Mouse (Mus musculus): ENCODE results near the gene Lsm10. TPM values are rescaled to one million over a fixed set of nuclear protein-coding genes. Genes with fewer than 3 reads are reported as not detected.

The Lsm10 gene
- polyA plus RNA-seq, 1 experiment from 2014 or later, result 46.6 TPM

DNA sequence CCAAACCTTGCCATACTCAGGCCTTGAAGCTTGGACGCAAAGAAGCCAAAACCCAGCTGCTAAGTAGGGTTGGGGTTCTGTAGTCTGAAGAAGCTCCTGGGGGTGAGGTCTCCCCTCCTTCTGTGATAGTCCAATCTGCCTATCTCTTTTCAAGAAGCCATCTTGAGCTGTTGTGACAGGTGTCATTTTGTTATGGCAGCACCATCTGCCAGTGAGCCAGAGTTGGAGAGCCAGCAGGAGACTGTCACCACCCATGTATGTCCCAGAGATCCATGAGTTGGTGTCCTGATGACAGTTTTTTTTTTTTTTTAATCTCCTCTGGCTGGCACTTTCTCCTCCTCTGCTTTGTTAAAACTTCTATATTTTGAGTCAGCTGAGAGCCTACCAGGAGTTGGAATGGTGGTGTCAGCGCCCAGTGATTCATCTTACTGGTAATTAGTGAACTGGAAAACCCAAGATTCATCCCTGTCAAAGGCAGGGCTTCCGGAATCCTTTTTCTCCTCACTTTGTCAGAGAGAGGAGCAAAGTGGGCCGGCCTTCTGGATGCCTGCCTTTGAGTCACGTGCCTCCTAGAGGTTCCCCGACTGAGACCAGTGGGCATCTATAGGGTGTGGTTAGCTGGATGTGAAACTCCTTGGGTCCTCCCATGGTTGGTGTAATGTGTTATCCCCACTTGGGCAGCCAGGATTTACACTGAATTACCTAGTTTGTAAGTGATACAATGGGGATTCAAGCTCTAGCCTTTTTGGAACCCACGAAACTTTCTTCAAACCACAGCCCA is 5.8 kb downstream of the Lsm10 start:
- Histone ChIP-seq H3K9ac (peak overlapping the region; percentile 59; the same call in 1 of the 2 replicates), H3K27me3 (no peaks in the 10 kb centered on the region), H3K9me3 (no peaks in the 10 kb centered on the region), H3K27ac (peak overlapping the region; percentile 82), H3K4me1 (peaks cover 43% of the 10 kb centered on the region), H3K4me2 (peak overlapping the region; percentile 91), H3K36me3 (replicated peaks) (peaks cover 3% of the 10 kb centered on the region; the same call in 1 of the 2 replicates), H3K4me3 (replicated peaks) (no peak overlapping the region)
- 45% methylated on average over 7 of the region's 7 CpGs for WGBS
- 0 out of 2 replicates have a peak, but pooled peaks have one; percentile 14 for ATAC-seq (ENCODE audit: low FRiP score)

DNA sequence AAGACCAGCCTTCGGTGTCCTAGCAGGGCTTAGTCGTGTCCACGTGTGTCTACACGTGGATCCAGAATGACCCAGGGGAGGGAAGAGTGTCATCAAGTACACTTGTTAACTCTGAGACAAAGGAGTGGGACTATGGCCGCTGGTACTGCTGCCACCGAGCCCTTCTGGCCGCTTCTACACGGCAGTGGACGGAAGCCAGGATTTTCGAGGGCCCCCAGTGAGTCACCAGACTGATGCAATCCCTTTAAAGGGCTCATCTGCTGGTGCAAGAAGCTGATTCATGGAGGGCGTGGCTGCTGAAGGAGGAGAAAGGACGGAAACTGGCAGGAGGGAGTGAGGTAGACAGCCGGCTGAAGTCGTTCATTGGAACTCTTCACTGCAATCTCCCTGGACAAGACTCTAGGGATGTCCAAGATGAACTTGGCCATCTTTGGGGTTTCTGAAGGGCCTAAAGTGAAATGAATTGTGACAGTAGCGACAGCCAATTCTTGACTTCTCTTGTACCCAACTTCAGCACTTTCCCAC is 6.7 kb downstream of the Lsm10 start:
- H3K9ac ChIP-seq, result peak overlapping the region; percentile 59
- H3K4me3 ChIP-seq (replicated peaks), result peak overlapping the region; percentile 77
- peak; percentile 45; the same call in 1 of the 2 replicates for ATAC-seq (ENCODE audit: low FRiP score)
- peaks cover 46% of the 10 kb centered on the region for H3K4me1 ChIP-seq
- H3K27ac ChIP-seq, result peak overlapping the region; percentile 82
- H3K9me3 ChIP-seq, result no peaks in the 10 kb centered on the region
- H3K36me3 ChIP-seq (replicated peaks), result peaks cover 3% of the 10 kb centered on the region; the same call in 1 of the 2 replicates
- WGBS, result under 1% methylated on average over 15 of the region's 15 CpGs
- H3K4me2 ChIP-seq, result peak overlapping the region; percentile 91
- H3K27me3 ChIP-seq, result no peaks in the 10 kb centered on the region

DNA sequence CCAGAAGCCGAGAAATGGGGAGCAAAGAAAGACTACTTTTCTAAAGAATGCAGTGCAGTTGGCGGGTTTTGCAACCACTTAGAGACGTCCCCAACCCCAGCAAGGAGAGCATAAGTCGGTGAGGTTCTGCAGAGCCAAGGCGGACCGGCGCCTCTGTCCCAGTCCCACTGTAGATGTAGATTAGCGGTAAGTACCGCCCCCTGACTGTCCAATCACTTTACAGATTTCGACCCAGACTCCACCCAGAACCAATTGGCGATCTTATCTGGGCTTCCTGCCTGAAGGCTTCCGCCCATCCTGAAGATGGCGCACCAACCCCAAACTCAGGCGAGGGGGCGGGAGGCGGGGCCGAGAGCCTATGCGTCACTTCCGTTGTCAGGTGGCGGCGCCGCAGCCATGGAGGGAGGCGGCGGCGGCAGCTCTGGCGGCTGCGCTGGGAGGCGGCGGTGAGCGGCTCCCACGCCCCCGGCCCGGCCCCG is 7.2 kb downstream of the Lsm10 start, which contains the start of gene Stk40:
Gene Stk40, plus strand, starts transcription at position 368 of the 479 bp plus-strand sequence.
- H3K4me2 ChIP-seq, result peak within 1 kb of the TSS; percentile 91
- no peaks in the 10 kb centered on the region for H3K27me3 ChIP-seq
- H3K9ac ChIP-seq, result peak within 1 kb of the TSS; percentile 79
- peak within 1 kb of the TSS; percentile 82 for H3K27ac ChIP-seq
- under 1% methylated on average over 31 of the region's 34 CpGs for WGBS
- H3K36me3 ChIP-seq (replicated peaks), result peaks cover 3% of the 10 kb centered on the region; the same call in 1 of the 2 replicates
- peaks cover 51% of the 10 kb centered on the region for H3K4me1 ChIP-seq
- H3K4me3 ChIP-seq (replicated peaks), result peak within 1 kb of the TSS; percentile 77
- H3K9me3 ChIP-seq, result no peaks in the 10 kb centered on the region
- peak; percentile 98 for ATAC-seq (ENCODE audit: low FRiP score)

DNA sequence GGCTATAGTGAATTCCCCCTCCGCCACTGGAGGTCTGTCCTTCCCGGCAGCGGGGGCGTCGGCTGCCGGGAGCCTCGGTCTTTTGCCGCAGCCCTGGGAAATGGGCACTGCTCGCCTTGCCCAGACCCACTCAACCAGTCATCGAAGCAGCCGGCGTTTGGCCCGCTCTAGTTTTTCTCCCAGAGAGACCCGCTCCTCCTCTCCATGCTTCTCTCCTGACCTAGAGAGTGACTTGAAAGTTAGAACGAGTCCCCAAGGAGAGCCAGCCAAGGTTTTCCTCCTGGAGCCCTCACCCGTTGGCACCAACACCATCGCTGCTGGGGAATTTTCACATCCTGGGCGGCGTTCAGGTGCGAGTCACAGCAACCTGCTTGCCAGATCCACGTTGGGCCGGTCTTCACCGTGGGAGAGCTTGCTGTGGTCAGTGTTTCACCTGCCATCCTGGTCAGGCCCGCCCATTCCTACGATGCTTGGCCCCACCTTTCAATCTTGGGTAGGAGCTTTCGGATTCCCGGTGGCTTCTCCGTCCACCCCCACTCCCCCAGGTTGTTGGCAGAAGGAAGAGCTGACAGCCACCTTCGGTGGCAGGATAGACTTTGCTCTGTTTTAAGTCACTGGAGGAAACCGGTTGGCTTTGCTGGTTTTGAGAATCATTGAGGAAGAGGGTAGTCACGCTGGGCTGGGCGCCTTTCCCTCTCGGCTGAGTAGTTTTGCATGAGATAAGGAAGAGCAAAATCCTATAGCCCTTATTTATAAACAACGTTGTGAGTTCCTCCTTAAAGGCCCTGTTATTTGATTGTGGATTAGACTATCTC is 8.0 kb downstream of the Lsm10 start:
- H3K27me3 ChIP-seq, result no peaks in the 10 kb centered on the region
- peak overlapping the region; percentile 77 for H3K4me3 ChIP-seq (replicated peaks)
- 4% methylated on average over 33 of the region's 34 CpGs for WGBS
- peaks cover 50% of the 10 kb centered on the region for H3K4me1 ChIP-seq
- 0 out of 2 replicates have a peak overlapping the region, but pooled peaks have one; percentile 8 for H3K27ac ChIP-seq
- peak; percentile 11; the same call in 1 of the 2 replicates for ATAC-seq (ENCODE audit: low FRiP score)
- H3K9ac ChIP-seq, result peak overlapping the region; percentile 79
- no peaks in the 10 kb centered on the region; the same call in 1 of the 2 replicates for H3K36me3 ChIP-seq (replicated peaks)
- H3K4me2 ChIP-seq, result peak overlapping the region; percentile 91
- H3K9me3 ChIP-seq, result no peaks in the 10 kb centered on the region

DNA sequence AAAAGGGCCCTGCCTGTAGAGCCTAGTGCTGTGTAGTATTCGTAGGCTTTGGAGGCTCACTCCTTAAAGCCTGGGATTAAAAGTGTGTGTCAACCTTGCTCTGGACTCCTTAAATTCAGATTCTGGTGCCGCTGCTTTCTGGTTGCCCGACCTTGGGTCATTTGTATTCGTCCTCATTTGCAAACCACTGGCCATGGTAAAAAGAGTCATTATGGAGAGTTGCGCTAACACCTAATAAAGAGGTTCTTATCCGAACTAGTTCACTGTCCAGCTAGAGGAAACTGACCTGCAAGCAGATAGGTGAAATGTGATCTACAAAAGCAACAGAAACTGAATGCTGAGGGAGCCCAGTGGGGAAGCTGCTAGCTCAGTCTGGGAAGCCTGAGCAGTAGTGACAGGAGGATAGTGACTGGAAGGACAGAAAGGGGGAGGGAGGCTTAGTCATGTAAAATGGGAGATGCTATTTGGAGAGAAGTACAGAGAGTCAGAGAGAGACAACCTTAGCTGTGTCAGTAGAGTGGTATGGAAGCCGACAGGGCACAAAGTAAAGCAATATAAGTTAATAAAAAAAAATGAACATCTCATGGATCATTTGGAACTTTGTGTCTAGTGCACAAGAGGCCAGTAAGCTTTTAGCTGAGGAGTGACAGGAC is 8.8 kb downstream of the Lsm10 start:
- ATAC-seq (ENCODE audit: low FRiP score), result no peak
- Histone ChIP-seq H3K4me2 (peak overlapping the region; percentile 91), H3K36me3 (replicated peaks) (no peaks in the 10 kb centered on the region), H3K27ac (no peak overlapping the region), H3K9me3 (no peaks in the 10 kb centered on the region), H3K4me1 (peaks cover 57% of the 10 kb centered on the region), H3K4me3 (replicated peaks) (peak overlapping the region; percentile 77; the same call in 1 of the 2 replicates), H3K27me3 (no peaks in the 10 kb centered on the region), H3K9ac (no peak overlapping the region; the same call in 1 of the 2 replicates)
- WGBS, result 56% methylated on average over 7 of the region's 7 CpGs

DNA sequence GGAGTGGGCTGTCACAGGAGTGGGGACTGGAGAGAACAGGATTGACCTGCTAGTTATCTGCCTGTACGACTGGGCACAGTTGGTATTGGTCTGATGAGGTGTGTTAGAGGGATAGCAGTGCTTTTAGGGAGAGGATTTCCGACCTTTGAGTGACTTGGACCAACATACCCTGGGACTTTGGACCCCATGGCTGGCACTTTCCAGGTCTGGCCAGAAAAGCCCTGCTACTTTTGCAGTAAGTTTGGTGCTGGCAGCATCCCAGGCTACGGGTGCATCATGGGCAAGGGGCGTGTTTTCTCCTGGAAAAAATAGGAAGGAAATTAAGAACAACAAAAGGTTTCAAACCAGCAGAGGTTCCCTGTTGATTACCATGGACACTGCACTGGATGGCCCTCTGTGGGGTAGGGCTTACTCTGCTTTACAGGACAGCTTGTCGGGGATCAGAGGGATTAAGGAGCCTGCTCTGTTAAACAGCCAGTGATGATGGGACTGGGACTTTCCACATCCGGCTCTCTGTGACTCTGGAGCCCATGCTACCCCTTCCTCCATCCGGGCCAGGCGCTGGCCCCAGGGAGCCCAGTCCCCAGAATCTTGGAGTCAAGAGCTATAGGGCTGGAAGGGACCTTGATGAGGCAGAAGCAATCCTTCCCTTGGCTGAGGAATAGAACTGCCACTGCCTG is 11.8 kb downstream of the Lsm10 start:
- peak overlapping the region; percentile 21; the same call in 1 of the 2 replicates for H3K9ac ChIP-seq
- H3K4me3 ChIP-seq (replicated peaks), result no peak overlapping the region
- no peaks in the 10 kb centered on the region for H3K27me3 ChIP-seq
- no peak for ATAC-seq (ENCODE audit: low FRiP score)
- H3K4me1 ChIP-seq, result peaks cover 56% of the 10 kb centered on the region
- H3K27ac ChIP-seq, result 0 out of 2 replicates have a peak overlapping the region, but pooled peaks have one; percentile 8
- WGBS, result 27% methylated on average over 8 of the region's 8 CpGs
- no peaks in the 10 kb centered on the region for H3K36me3 ChIP-seq (replicated peaks)
- no peaks in the 10 kb centered on the region for H3K9me3 ChIP-seq
- H3K4me2 ChIP-seq, result no peak overlapping the region

DNA sequence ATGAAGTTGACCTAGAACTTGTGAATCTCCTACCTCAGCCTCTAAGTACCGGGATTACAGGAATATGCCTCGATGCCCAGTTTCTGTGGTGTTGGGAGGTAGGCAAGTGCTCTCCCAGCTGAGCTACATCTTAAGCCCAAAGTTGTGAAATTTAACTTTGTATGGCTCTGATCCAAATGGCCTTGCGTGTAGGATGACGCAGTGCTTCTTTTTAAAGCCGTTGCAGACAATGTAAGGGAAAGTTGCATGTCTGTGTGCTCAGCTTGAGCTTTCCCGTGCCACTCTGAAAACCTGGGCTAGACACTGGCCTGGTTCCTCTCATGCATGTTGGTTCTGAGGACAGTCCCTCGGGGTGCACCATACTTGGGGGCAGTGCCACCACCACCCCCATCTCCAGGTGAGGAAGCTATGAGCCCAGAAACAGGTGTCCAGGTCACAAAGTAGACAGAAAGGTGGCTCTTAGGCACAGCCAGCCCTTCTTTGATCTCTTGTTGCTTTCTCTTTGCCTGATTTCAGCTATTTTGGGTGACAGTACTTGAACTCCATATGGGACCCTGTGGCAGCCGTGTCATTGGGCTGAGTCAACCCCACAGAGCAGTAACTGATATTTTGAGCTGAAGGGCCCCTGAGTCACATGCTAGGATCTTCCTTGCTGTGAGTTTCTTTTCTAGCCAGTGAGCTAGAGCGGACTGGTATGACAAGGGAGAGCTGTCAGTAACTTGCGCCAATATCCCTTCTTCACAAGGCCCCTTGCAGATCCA is 13.4 kb downstream of the Lsm10 start:
- Histone ChIP-seq H3K27ac (peak overlapping the region; percentile 60), H3K4me2 (no peak overlapping the region), H3K27me3 (no peaks in the 10 kb centered on the region), H3K4me3 (replicated peaks) (no peak overlapping the region), H3K4me1 (peaks cover 49% of the 10 kb centered on the region), H3K9me3 (no peaks in the 10 kb centered on the region), H3K36me3 (replicated peaks) (no peaks in the 10 kb centered on the region), H3K9ac (0 out of 2 replicates have a peak overlapping the region, but pooled peaks have one; percentile 30)
- ATAC-seq (ENCODE audit: low FRiP score), result no peak
- WGBS, result 87% methylated on average over 10 of the region's 10 CpGs

DNA sequence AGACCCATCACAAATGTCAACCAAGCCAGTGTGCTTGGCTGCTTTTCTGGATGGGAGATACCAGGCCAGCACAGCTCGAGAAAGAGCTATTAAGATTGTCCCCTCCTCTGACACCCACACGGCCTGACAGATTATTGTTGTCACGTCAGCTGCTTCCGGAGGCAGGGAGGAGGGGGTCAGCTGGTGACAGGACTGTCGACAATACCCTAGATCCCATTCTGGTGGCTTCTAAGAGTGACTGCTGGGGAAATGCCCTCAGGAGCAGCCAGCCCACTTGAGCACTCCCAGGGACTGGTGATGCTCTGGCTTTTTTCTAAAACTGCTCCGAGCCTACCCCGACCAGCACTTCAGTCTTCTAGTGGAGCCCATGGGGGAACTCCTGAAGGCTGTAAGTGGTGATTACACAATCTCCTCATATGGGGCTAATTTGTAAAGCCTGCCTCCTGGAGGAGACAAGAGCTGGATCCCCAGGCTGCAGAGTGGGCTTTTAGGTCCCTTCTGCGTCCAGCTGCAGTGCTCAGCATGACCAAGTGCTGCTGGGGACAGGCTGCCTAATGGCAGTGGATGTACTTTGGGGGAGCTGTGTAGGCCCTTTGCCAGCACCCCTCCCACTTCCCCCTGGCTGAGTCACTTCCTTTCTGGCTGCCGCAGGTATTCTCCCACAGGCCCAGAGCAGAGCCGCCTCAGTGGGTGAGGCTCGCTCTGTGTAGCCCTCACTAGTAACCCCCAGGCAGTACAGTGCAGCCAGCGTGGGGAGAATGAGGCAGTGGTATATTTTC is 14.1 kb downstream of the Lsm10 start:
- H3K27ac ChIP-seq, result peak overlapping the region; percentile 60
- H3K36me3 ChIP-seq (replicated peaks), result no peaks in the 10 kb centered on the region
- peak overlapping the region; percentile 30; the same call in 1 of the 2 replicates for H3K9ac ChIP-seq
- no peaks in the 10 kb centered on the region for H3K27me3 ChIP-seq
- H3K9me3 ChIP-seq, result no peaks in the 10 kb centered on the region
- ATAC-seq (ENCODE audit: low FRiP score), result peak; percentile 39
- H3K4me1 ChIP-seq, result peaks cover 43% of the 10 kb centered on the region
- peak overlapping the region; percentile 6; the same call in 1 of the 2 replicates for H3K4me2 ChIP-seq
- WGBS, result 13% methylated on average over 12 of the region's 12 CpGs
- H3K4me3 ChIP-seq (replicated peaks), result no peak overlapping the region

DNA sequence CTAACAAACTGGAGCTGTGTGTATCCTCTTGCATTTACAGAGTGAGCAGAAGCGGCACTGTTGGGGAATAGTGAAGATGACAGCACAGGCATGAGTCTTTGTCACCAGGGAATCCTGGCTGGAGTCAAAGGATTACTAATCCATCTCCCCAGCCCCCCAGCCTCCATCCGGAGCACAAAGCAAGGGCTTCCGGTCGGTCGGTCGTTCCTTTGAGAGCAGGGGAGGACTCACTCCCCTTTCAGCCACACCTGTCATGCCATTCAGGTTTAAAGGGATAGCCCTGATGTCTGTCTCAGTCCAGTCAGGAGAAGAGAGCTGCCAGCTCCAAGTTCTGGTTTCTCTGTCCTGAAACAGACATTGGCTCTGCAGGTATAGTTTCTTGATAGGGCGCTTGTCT is 14.7 kb downstream of the Lsm10 start:
- H3K4me3 ChIP-seq (replicated peaks), result no peak overlapping the region
- H3K27ac ChIP-seq, result peak overlapping the region; percentile 60
- 16% methylated on average over 7 of the region's 7 CpGs for WGBS
- no peaks in the 10 kb centered on the region for H3K9me3 ChIP-seq
- ATAC-seq (ENCODE audit: low FRiP score), result no peak
- peaks cover 43% of the 10 kb centered on the region for H3K4me1 ChIP-seq
- 0 out of 2 replicates have a peak overlapping the region, but pooled peaks have one; percentile 6 for H3K4me2 ChIP-seq
- H3K27me3 ChIP-seq, result no peaks in the 10 kb centered on the region
- no peaks in the 10 kb centered on the region for H3K36me3 ChIP-seq (replicated peaks)
- no peak overlapping the region for H3K9ac ChIP-seq

DNA sequence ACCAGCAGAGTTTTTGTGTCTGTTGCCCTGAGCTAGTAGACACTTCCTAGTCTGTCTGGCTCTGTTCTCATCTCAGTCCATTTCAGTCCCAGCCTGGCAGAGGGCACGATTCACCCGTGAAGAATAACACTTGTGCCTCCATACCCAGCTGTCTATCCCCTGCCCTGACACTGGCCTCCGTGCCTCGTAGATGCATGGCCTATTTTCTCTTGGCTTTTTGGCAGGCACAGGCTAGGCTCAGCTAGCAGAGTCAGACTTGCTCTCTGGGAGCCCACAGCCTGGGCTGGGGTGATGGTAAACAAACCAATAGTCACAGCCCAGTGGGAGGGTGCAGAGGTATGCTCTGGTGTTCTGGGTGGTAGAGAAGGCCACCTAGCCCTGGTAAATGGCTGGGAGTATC is 16.8 kb downstream of the Lsm10 start:
- Histone ChIP-seq H3K9ac (no peak overlapping the region), H3K9me3 (no peaks in the 10 kb centered on the region), H3K4me3 (replicated peaks) (no peak overlapping the region), H3K27me3 (no peaks in the 10 kb centered on the region), H3K27ac (no peak overlapping the region), H3K36me3 (replicated peaks) (0 out of 2 replicates have a peak, but pooled peaks cover 4% of the 10 kb centered on the region), H3K4me2 (no peak overlapping the region), H3K4me1 (peaks cover 34% of the 10 kb centered on the region)
- ATAC-seq (ENCODE audit: low FRiP score), result no peak
- 73% methylated on average over 4 of the region's 4 CpGs for WGBS

Data from forebrain, embryonic 12.5 days (tissue).